Mouse (Mus musculus): ENCODE measurements around the gene Pigk.

Gene Pigk

GRCm38 (mm10) chr3:152971373-152971772 is 257.5 kb downstream of the Pigk start:
- DNase-seq (ENCODE audit: low read depth in 1 of 2, low spot score in 2 of 2), result no peak

- no peak for DNase-seq (ENCODE audit: low read depth in 1 of 2, low spot score in 2 of 2)
Observed at GRCm38 (mm10) chr3:152979481-152980092, 265.7 kb downstream of the Pigk start.

GRCm38 (mm10) chr3:152980431-152980830 is 266.5 kb downstream of the Pigk start:
- DNase-seq (ENCODE audit: low read depth in 1 of 2, low spot score in 2 of 2), result no peak

GRCm38 (mm10) chr3:152980978-152981974 is 267.4 kb downstream of the Pigk start:
- DNase-seq (ENCODE audit: low read depth in 1 of 2, low spot score in 2 of 2), result no peak

- DNase-seq (ENCODE audit: low read depth in 1 of 2, low spot score in 2 of 2), result no peak
Observed at GRCm38 (mm10) chr3:152981988-152982387, 268.1 kb downstream of the Pigk start, which contains the start of gene St6galnac5. TSS of gene St6galnac5 (minus strand) at chr3:152982246.

- DNase-seq (ENCODE audit: low read depth in 1 of 2, low spot score in 2 of 2), result no peak
Observed at GRCm38 (mm10) chr3:152990787-152991186, 276.9 kb downstream of the Pigk start.

GRCm38 (mm10) chr3:152993608-152994007 is 279.7 kb downstream of the Pigk start:
- DNase-seq (ENCODE audit: low read depth in 1 of 2, low spot score in 2 of 2), result no peak

GRCm38 (mm10) chr3:152998106-152998505 is 284.2 kb downstream of the Pigk start:
- no peak for DNase-seq (ENCODE audit: low read depth in 1 of 2, low spot score in 2 of 2)

- no peak for DNase-seq (ENCODE audit: low read depth in 1 of 2, low spot score in 2 of 2)
Observed at GRCm38 (mm10) chr3:152998901-152999300, 285.0 kb downstream of the Pigk start.

- no peak for DNase-seq (ENCODE audit: low read depth in 1 of 2, low spot score in 2 of 2)
Observed at GRCm38 (mm10) chr3:153006893-153007292, 293.0 kb downstream of the Pigk start.

- DNase-seq (ENCODE audit: low read depth in 1 of 2, low spot score in 2 of 2), result no peak
Observed at GRCm38 (mm10) chr3:153016355-153016754, 302.5 kb downstream of the Pigk start.

GRCm38 (mm10) chr3:153018051-153018450 is 304.2 kb downstream of the Pigk start:
- no peak for DNase-seq (ENCODE audit: low read depth in 1 of 2, low spot score in 2 of 2)

- no peak for DNase-seq (ENCODE audit: low read depth in 1 of 2, low spot score in 2 of 2)
Observed at GRCm38 (mm10) chr3:153024016-153024415, 310.1 kb downstream of the Pigk start.
